Mouse (Mus musculus) macrophage (primary cell): Measurements from ENCODE around the gene Tenm4. TPM values are rescaled to one million over a fixed set of nuclear protein-coding genes. Genes with fewer than 3 reads are reported as not detected.

Source experiments
- H3K27ac ChIP-seq: fragments of 350-480 bp; formaldehyde crosslinking; 2 replicates; pipeline ENCODE4 v1.9.0; 2021
- H3K36me3 ChIP-seq: fragments of 350-480 bp; formaldehyde crosslinking; 2 replicates; pipeline ENCODE4 v1.9.0; 2021; ENCODE audit errors: inconsistent target
- H3K4me3 ChIP-seq: fragments of 350-480 bp; formaldehyde crosslinking; 2 replicates; pipeline ENCODE4 v1.9.0; 2021; ENCODE audit errors: inconsistent target
- H3K79me2 ChIP-seq: fragments of 350-480 bp; formaldehyde crosslinking; 2 replicates; pipeline ENCODE4 v1.9.0; 2021; ENCODE audit errors: inconsistent target
- WGBS: methylation state at CpG from one replicate; pipeline ENCODE4 v1.1.7; 2026; ENCODE audit warnings: inconsistent platforms; ENCODE audit not compliant: missing documents; 5-methylcytosine and 5-hydroxymethylcytosine counted together
- polyA plus RNA-seq: library from polyadenylated mRNA; stranded (reverse); fragments of 250-400 nt; gene quantifications from 3 replicates; pipeline ENCODE4 v1.2.4, GENCODE M21; 2018; ENCODE audit warnings: inconsistent platforms
- total RNA-seq, 78 experiments: library from RNA; depleted of rRNA; stranded (reverse); fragments of 250-400 nt; gene quantifications; 1 replicate in 9 of 78; 2 replicates in 24 of 78; 3 replicates in 43 of 78; 4 replicates in 2 of 78; pipeline ENCODE4 v1.2.4; 2018; ENCODE audit warnings: inconsistent platforms in 56 of 78

Tenm4 gene
- total RNA-seq (2018; cell fraction: chromatin; rRNA removed) = 10 to 100 TPM in 1 of 26 experiments, 1 to 10 TPM in 25; 1.4 to 15.9 (median 3.1) TPM
- 1 to 10 TPM in 14 of 26 experiments, under 1 TPM in 12; 0.62 to 1.7 (median 1.0) TPM for total RNA-seq (2018; cell fraction: cytosol; rRNA removed)
- 1 to 10 TPM; 1.3 to 6.3 (median 2.7) TPM for total RNA-seq (2018; cell fraction: nucleus; rRNA removed)
- polyA plus RNA-seq = 0.57 to 1.3 TPM (median 0.68 TPM) in 3 replicates

GRCm38 (mm10) chr7:96170924-96171595 lies at the start of gene Tenm4:
TSS of gene Tenm4 (plus strand) at chr7:96171246.
- WGBS = 32% methylated on average over 14 of the region's 14 CpGs
- H3K4me3 ChIP-seq = no peak within 1 kb of the TSS
- H3K36me3 ChIP-seq = no peaks in the 10 kb centered on the region
- no peaks in the 10 kb centered on the region for H3K79me2 ChIP-seq
- H3K27ac ChIP-seq = no peak within 1 kb of the TSS

- Histone ChIP-seq H3K4me3 (no peak overlapping the region), H3K79me2 (no peaks in the 10 kb centered on the region), H3K36me3 (no peaks in the 10 kb centered on the region), H3K27ac (no peak overlapping the region)
- WGBS = 53% methylated on average over 4 of the region's 4 CpGs
Measured at GRCm38 (mm10) chr7:96130763-96131162, 40.3 kb upstream of the Tenm4 start.

- Histone ChIP-seq H3K4me3 (no peak overlapping the region), H3K79me2 (no peaks in the 10 kb centered on the region), H3K27ac (no peak overlapping the region), H3K36me3 (no peaks in the 10 kb centered on the region)
- no CpG with 5 or more reads among the region's 1 CpGs for WGBS
Measured at GRCm38 (mm10) chr7:96131175-96131574, 39.9 kb upstream of the Tenm4 start.

GRCm38 (mm10) chr7:96136497-96136961 lies 34.5 kb upstream of the Tenm4 start:
- no peak overlapping the region for H3K27ac ChIP-seq
- WGBS = 75% methylated on average over 6 of the region's 6 CpGs
- no peak overlapping the region for H3K4me3 ChIP-seq
- no peaks in the 10 kb centered on the region for H3K36me3 ChIP-seq
- H3K79me2 ChIP-seq = no peaks in the 10 kb centered on the region

- Histone ChIP-seq H3K4me3 (no peak overlapping the region), H3K79me2 (no peaks in the 10 kb centered on the region), H3K27ac (no peak overlapping the region), H3K36me3 (no peaks in the 10 kb centered on the region)
- WGBS = 94% methylated on average over 3 of the region's 4 CpGs
Measured at GRCm38 (mm10) chr7:96141876-96142275, 29.2 kb upstream of the Tenm4 start.

GRCm38 (mm10) chr7:96142973-96143596 lies 28.0 kb upstream of the Tenm4 start:
- Histone ChIP-seq H3K36me3 (no peaks in the 10 kb centered on the region), H3K4me3 (no peak overlapping the region), H3K79me2 (no peaks in the 10 kb centered on the region), H3K27ac (no peak overlapping the region)
- 62% methylated on average over 3 of the region's 3 CpGs for WGBS

GRCm38 (mm10) chr7:96147436-96147835 lies 23.6 kb upstream of the Tenm4 start:
- H3K4me3 ChIP-seq = no peak overlapping the region
- WGBS = 95% methylated on average over 4 of the region's 4 CpGs
- H3K79me2 ChIP-seq = no peaks in the 10 kb centered on the region
- no peak overlapping the region for H3K27ac ChIP-seq
- H3K36me3 ChIP-seq = no peaks in the 10 kb centered on the region

GRCm38 (mm10) chr7:96148191-96148590 lies 22.9 kb upstream of the Tenm4 start:
- no peaks in the 10 kb centered on the region for H3K36me3 ChIP-seq
- H3K27ac ChIP-seq = no peak overlapping the region
- H3K4me3 ChIP-seq = no peak overlapping the region
- no peaks in the 10 kb centered on the region for H3K79me2 ChIP-seq
- 71% methylated on average over 4 of the region's 4 CpGs for WGBS

- 37% methylated on average over 3 of the region's 3 CpGs for WGBS
- H3K4me3 ChIP-seq = no peak overlapping the region
- H3K27ac ChIP-seq = no peak overlapping the region
- no peaks in the 10 kb centered on the region for H3K36me3 ChIP-seq
- no peaks in the 10 kb centered on the region for H3K79me2 ChIP-seq
Measured at GRCm38 (mm10) chr7:96151277-96151676, 19.8 kb upstream of the Tenm4 start.

- Histone ChIP-seq H3K79me2 (no peaks in the 10 kb centered on the region), H3K36me3 (no peaks in the 10 kb centered on the region), H3K4me3 (no peak overlapping the region), H3K27ac (no peak overlapping the region)
- WGBS = 52% methylated on average over 5 of the region's 5 CpGs
Measured at GRCm38 (mm10) chr7:96151961-96152360, 19.1 kb upstream of the Tenm4 start.

GRCm38 (mm10) chr7:96152431-96152830 lies 18.6 kb upstream of the Tenm4 start:
- Histone ChIP-seq H3K36me3 (no peaks in the 10 kb centered on the region), H3K4me3 (no peak overlapping the region), H3K27ac (no peak overlapping the region), H3K79me2 (no peaks in the 10 kb centered on the region)
- 9% methylated on average over 4 of the region's 4 CpGs for WGBS

GRCm38 (mm10) chr7:96152924-96153359 lies 18.1 kb upstream of the Tenm4 start:
- WGBS = 2% methylated on average over 10 of the region's 10 CpGs
- no peaks in the 10 kb centered on the region for H3K36me3 ChIP-seq
- no peak overlapping the region for H3K27ac ChIP-seq
- no peak overlapping the region for H3K4me3 ChIP-seq
- H3K79me2 ChIP-seq = no peaks in the 10 kb centered on the region

- Histone ChIP-seq H3K79me2 (no peaks in the 10 kb centered on the region), H3K4me3 (no peak overlapping the region), H3K27ac (no peak overlapping the region), H3K36me3 (no peaks in the 10 kb centered on the region)
- 71% methylated on average over 3 of the region's 3 CpGs for WGBS
Measured at GRCm38 (mm10) chr7:96154025-96154424, 17.0 kb upstream of the Tenm4 start.

GRCm38 (mm10) chr7:96156481-96157255 lies 14.4 kb upstream of the Tenm4 start:
- WGBS = 85% methylated on average over 7 of the region's 7 CpGs
- Histone ChIP-seq H3K4me3 (no peak overlapping the region), H3K79me2 (no peaks in the 10 kb centered on the region), H3K36me3 (no peaks in the 10 kb centered on the region), H3K27ac (no peak overlapping the region)

- Histone ChIP-seq H3K79me2 (no peaks in the 10 kb centered on the region), H3K36me3 (no peaks in the 10 kb centered on the region), H3K4me3 (no peak overlapping the region), H3K27ac (no peak overlapping the region)
Measured at GRCm38 (mm10) chr7:96164141-96164540, 6.9 kb upstream of the Tenm4 start.
